Mouse (Mus musculus): Measurements from ENCODE around the gene Rrn3. TPM values are rescaled to one million over a fixed set of nuclear protein-coding genes. Genes with fewer than 3 reads are reported as not detected.
A peak's percentile ranks its signal among the peaks of the same experiment; 100 is the strongest.

Rrn3 gene
- polyA plus RNA-seq, 1 experiment from 2014 or later, result 57.7 TPM

- no peaks in the 10 kb centered on the region for H3K9me3 ChIP-seq (ENCODE audit: control insufficient read depth, low read depth, low read length)
- no peak overlapping the region for H3K27ac ChIP-seq (ENCODE audit: low read length)
- no peak overlapping the region for H3K9ac ChIP-seq (replicated peaks; ENCODE audit: low read depth, low read length)
- ATAC-seq (ENCODE audit: insufficient number of reproducible peaks, insufficient read depth, low FRiP score, low read depth), result no peak
- H3K4me1 ChIP-seq (ENCODE audit: control insufficient read depth, insufficient read depth, low read length), result no peaks in the 10 kb centered on the region
- no peak overlapping the region for H3K4me3 ChIP-seq (ENCODE audit: low read depth, low read length)
- H3K27me3 ChIP-seq (ENCODE audit: control insufficient read depth, insufficient read depth, low read length), result no peaks in the 10 kb centered on the region
- H3K36me3 ChIP-seq (ENCODE audit: control insufficient read depth, insufficient read depth, low read length), result peaks cover 73% of the 10 kb centered on the region
- H3K4me2 ChIP-seq (replicated peaks; ENCODE audit: low read depth, low read length), result no peak overlapping the region
- WGBS, result 94% methylated on average over 4 of the region's 4 CpGs
Observed at GRCm38 (mm10) chr16:13801231-13801630, 20.7 kb downstream of the Rrn3 start.

- Histone ChIP-seq H3K4me2 (replicated peaks; ENCODE audit: low read depth, low read length) (no peak overlapping the region), H3K4me3 (ENCODE audit: low read depth, low read length) (no peak overlapping the region), H3K27ac (ENCODE audit: low read length) (no peak overlapping the region), H3K4me1 (ENCODE audit: control insufficient read depth, insufficient read depth, low read length) (no peaks in the 10 kb centered on the region), H3K36me3 (ENCODE audit: control insufficient read depth, insufficient read depth, low read length) (peaks cover 78% of the 10 kb centered on the region), H3K27me3 (ENCODE audit: control insufficient read depth, insufficient read depth, low read length) (no peaks in the 10 kb centered on the region), H3K9ac (replicated peaks; ENCODE audit: low read depth, low read length) (no peak overlapping the region), H3K9me3 (ENCODE audit: control insufficient read depth, low read depth, low read length) (no peaks in the 10 kb centered on the region)
- 86% methylated on average over 5 of the region's 5 CpGs for WGBS
- no peak for ATAC-seq (ENCODE audit: insufficient number of reproducible peaks, insufficient read depth, low FRiP score, low read depth)
Observed at GRCm38 (mm10) chr16:13804666-13805065, 24.2 kb downstream of the Rrn3 start.

- H3K9me3 ChIP-seq (ENCODE audit: control insufficient read depth, low read depth, low read length), result no peaks in the 10 kb centered on the region
- H3K36me3 ChIP-seq (ENCODE audit: control insufficient read depth, insufficient read depth, low read length), result peaks cover 76% of the 10 kb centered on the region
Observed at GRCm38 (mm10) chr16:13807616-13808015, 27.1 kb downstream of the Rrn3 start.

DNA sequence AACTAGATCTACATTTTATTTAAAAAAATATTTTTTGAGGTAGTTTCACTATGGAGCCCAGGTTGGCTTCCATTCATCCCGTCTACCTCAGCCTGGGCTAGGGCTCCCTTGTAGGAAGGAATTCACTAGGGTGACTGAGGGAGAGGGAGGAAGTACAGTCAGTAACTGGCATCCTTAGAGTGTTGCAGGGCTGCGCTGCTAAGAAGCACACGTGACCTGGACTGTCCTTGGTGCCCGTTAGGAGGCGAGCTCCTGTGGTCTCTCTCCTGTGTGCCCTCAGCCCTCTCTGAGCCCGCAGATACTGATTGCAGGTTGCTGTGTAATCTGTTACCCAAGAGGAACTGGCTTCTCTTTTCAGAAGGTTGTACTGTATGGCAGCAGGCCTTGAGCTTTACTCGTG lies 27.9 kb downstream of the Rrn3 start:
- no peaks in the 10 kb centered on the region for H3K4me1 ChIP-seq (ENCODE audit: control insufficient read depth, insufficient read depth, low read length)
- no peaks in the 10 kb centered on the region for H3K27me3 ChIP-seq (ENCODE audit: control insufficient read depth, insufficient read depth, low read length)
- no peaks in the 10 kb centered on the region for H3K9me3 ChIP-seq (ENCODE audit: control insufficient read depth, low read depth, low read length)
- no peak overlapping the region for H3K4me3 ChIP-seq (ENCODE audit: low read depth, low read length)
- no peak overlapping the region for H3K27ac ChIP-seq (ENCODE audit: low read length)
- 83% methylated on average over 7 of the region's 7 CpGs for WGBS
- H3K4me2 ChIP-seq (replicated peaks; ENCODE audit: low read depth, low read length), result no peak overlapping the region
- H3K36me3 ChIP-seq (ENCODE audit: control insufficient read depth, insufficient read depth, low read length), result peaks cover 78% of the 10 kb centered on the region
- ATAC-seq (ENCODE audit: insufficient number of reproducible peaks, insufficient read depth, low FRiP score, low read depth), result peak; percentile 42; the same call in 1 of the 2 replicates
- no peak overlapping the region for H3K9ac ChIP-seq (replicated peaks; ENCODE audit: low read depth, low read length)

More at GRCm38 (mm10) chr16:13807616-13808015, 27.1 kb downstream of the Rrn3 start:
- no peak for ATAC-seq (ENCODE audit: insufficient number of reproducible peaks, insufficient read depth, low FRiP score, low read depth)
- no peak overlapping the region for H3K9ac ChIP-seq (replicated peaks; ENCODE audit: low read depth, low read length)
- no peak overlapping the region for H3K4me2 ChIP-seq (replicated peaks; ENCODE audit: low read depth, low read length)
- no peaks in the 10 kb centered on the region for H3K4me1 ChIP-seq (ENCODE audit: control insufficient read depth, insufficient read depth, low read length)
- H3K27me3 ChIP-seq (ENCODE audit: control insufficient read depth, insufficient read depth, low read length), result no peaks in the 10 kb centered on the region
- no peak overlapping the region for H3K27ac ChIP-seq (ENCODE audit: low read length)
- H3K4me3 ChIP-seq (ENCODE audit: low read depth, low read length), result no peak overlapping the region
- WGBS, result 90% methylated on average over 4 of the region's 4 CpGs

GRCm38 (mm10) chr16:13812152-13812551 lies 31.6 kb downstream of the Rrn3 start:
- no peaks in the 10 kb centered on the region for H3K9me3 ChIP-seq (ENCODE audit: control insufficient read depth, low read depth, low read length)
- H3K9ac ChIP-seq (replicated peaks; ENCODE audit: low read depth, low read length), result no peak overlapping the region
- no peak overlapping the region for H3K4me3 ChIP-seq (ENCODE audit: low read depth, low read length)
- H3K4me2 ChIP-seq (replicated peaks; ENCODE audit: low read depth, low read length), result no peak overlapping the region
- WGBS, result 89% methylated on average over 6 of the region's 6 CpGs
- no peak overlapping the region for H3K27ac ChIP-seq (ENCODE audit: low read length)
- H3K4me1 ChIP-seq (ENCODE audit: control insufficient read depth, insufficient read depth, low read length), result no peaks in the 10 kb centered on the region
- no peaks in the 10 kb centered on the region for H3K27me3 ChIP-seq (ENCODE audit: control insufficient read depth, insufficient read depth, low read length)
- peaks cover 60% of the 10 kb centered on the region for H3K36me3 ChIP-seq (ENCODE audit: control insufficient read depth, insufficient read depth, low read length)
- ATAC-seq (ENCODE audit: insufficient number of reproducible peaks, insufficient read depth, low FRiP score, low read depth), result no peak

GRCm38 (mm10) chr16:13813200-13813599 lies 32.7 kb downstream of the Rrn3 start:
- Histone ChIP-seq H3K36me3 (ENCODE audit: control insufficient read depth, insufficient read depth, low read length) (peaks cover 52% of the 10 kb centered on the region), H3K9me3 (ENCODE audit: control insufficient read depth, low read depth, low read length) (no peaks in the 10 kb centered on the region), H3K9ac (replicated peaks; ENCODE audit: low read depth, low read length) (no peak overlapping the region), H3K27ac (ENCODE audit: low read length) (no peak overlapping the region), H3K4me2 (replicated peaks; ENCODE audit: low read depth, low read length) (no peak overlapping the region), H3K4me1 (ENCODE audit: control insufficient read depth, insufficient read depth, low read length) (no peaks in the 10 kb centered on the region), H3K4me3 (ENCODE audit: low read depth, low read length) (no peak overlapping the region), H3K27me3 (ENCODE audit: control insufficient read depth, insufficient read depth, low read length) (no peaks in the 10 kb centered on the region)
- 93% methylated on average over 3 of the region's 3 CpGs for WGBS
- no peak for ATAC-seq (ENCODE audit: insufficient number of reproducible peaks, insufficient read depth, low FRiP score, low read depth)

DNA sequence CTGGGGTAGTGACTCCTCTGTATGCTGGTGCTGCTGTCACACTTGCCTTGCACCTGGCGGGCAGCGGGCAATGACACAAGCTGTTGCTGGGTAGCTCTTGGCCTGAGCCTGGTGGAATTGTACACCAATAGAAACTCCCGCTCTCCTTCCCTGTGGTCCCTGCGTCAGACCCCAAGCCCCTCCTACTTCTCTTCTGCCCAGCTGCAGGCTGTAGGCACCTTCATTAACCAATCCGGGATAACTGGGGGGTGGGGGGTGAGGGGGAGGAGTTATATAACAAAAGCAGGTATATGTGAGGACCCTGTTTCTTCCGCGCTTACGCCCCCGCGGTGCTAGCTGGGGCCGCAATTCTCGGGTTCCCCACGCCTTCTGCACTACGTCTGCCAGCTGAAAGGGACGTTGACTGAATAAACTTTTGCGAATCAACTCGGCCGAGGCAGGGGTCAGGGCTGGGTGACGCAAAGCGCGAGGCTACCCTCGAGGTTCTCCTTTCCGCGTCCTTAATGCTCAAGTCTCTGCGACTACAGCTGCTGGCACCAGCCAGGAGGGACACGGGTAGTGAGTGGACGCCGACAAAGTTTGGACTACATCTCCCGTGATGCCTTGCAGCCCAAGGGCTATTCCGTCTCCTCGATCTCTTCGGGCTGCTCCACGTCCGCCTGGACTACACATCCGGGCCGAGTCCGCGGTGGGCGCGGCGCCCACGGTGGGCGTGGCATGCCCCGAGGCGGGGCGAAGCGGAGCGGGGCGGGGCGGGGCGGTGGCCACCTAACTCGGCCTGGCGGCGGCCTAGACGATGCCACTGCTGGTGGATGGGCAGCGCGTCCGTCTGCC lies 38.3 kb downstream of the Rrn3 start, which contains the start of gene Ntan1:
Gene Ntan1, plus strand, starts transcription at position 286 of the 834 bp plus-strand sequence.
- no peaks in the 10 kb centered on the region for H3K27me3 ChIP-seq (ENCODE audit: control insufficient read depth, insufficient read depth, low read length)
- ATAC-seq (ENCODE audit: insufficient number of reproducible peaks, insufficient read depth, low FRiP score, low read depth), result peak; percentile 94
- WGBS, result under 1% methylated on average over 52 of the region's 58 CpGs
- no peaks in the 10 kb centered on the region for H3K9me3 ChIP-seq (ENCODE audit: control insufficient read depth, low read depth, low read length)
- H3K36me3 ChIP-seq (ENCODE audit: control insufficient read depth, insufficient read depth, low read length), result peaks cover 6% of the 10 kb centered on the region; the same call in 1 of the 2 replicates
- H3K27ac ChIP-seq (ENCODE audit: low read length), result peak within 1 kb of the TSS; percentile 96
- peaks cover 10% of the 10 kb centered on the region for H3K4me1 ChIP-seq (ENCODE audit: control insufficient read depth, insufficient read depth, low read length)
- H3K4me3 ChIP-seq (ENCODE audit: low read depth, low read length), result peak within 1 kb of the TSS; percentile 76
- H3K9ac ChIP-seq (replicated peaks; ENCODE audit: low read depth, low read length), result peak within 1 kb of the TSS; percentile 73
- peak within 1 kb of the TSS; percentile 77 for H3K4me2 ChIP-seq (replicated peaks; ENCODE audit: low read depth, low read length)

DNA sequence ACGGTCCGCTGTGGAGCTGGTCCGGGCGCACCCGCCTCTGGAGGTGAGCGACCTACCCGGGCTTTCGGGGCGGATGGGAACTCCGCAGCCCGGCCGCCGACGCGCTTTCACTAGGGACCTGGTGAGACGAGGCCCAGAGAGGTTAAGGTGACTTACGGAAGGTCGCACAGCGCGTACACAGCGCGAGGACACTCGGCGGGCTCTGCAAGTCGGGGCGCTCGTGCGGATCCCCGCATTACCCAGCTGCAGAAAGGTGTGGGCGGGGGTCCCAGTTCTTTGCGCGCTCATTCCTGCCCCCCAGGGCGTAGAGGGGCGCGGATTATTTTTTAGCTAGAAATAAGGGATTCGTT lies 38.9 kb downstream of the Rrn3 start:
- ATAC-seq (ENCODE audit: insufficient number of reproducible peaks, insufficient read depth, low FRiP score, low read depth), result peak; percentile 56
- Histone ChIP-seq H3K9me3 (ENCODE audit: control insufficient read depth, low read depth, low read length) (no peaks in the 10 kb centered on the region), H3K27me3 (ENCODE audit: control insufficient read depth, insufficient read depth, low read length) (no peaks in the 10 kb centered on the region), H3K27ac (ENCODE audit: low read length) (peak overlapping the region; percentile 96; the same call in 1 of the 2 replicates), H3K4me2 (replicated peaks; ENCODE audit: low read depth, low read length) (peak overlapping the region; percentile 77), H3K4me3 (ENCODE audit: low read depth, low read length) (peak overlapping the region; percentile 76), H3K9ac (replicated peaks; ENCODE audit: low read depth, low read length) (peak overlapping the region; percentile 73), H3K4me1 (ENCODE audit: control insufficient read depth, insufficient read depth, low read length) (peaks cover 10% of the 10 kb centered on the region), H3K36me3 (ENCODE audit: control insufficient read depth, insufficient read depth, low read length) (peaks cover 3% of the 10 kb centered on the region; the same call in 1 of the 2 replicates)
- 1% methylated on average over 29 of the region's 36 CpGs for WGBS

Data from stomach, embryonic 14.5 days (tissue).